Comparison of ENCODE assay signal across 8 mouse cellular contexts in genomic region chr2:27764256-27764936, GRCm38 (mm10).
DNase-seq lines count a peak whose midpoint lies in the region; ATAC-seq and TF ChIP-seq lines count a peak whose summit lies in the region.

No protein-coding gene starts in this region.

- TF ChIP-seq POLR2A in kidney, adult 2 months (IDR thresholded peaks at IDR 0.05; ENCODE audit: low read depth, low read length) = no peak

- H3K36me3 ChIP-seq in embryonic facial prominence, embryonic 13.5 days = peaks cover 28% of the 10 kb centered on the region
- no peaks in the 10 kb centered on the region; the same call in 1 of the 2 replicates for H3K36me3 ChIP-seq in kidney, adult 2 months (ENCODE audit: control insufficient read depth, insufficient read depth, low read length)
- peaks cover 13% of the 10 kb centered on the region; the same call in 1 of the 2 replicates for H3K36me3 ChIP-seq in midbrain, embryonic 13.5 days

- no peaks in the 10 kb centered on the region for H3K9me3 ChIP-seq in embryonic facial prominence, embryonic 13.5 days
- H3K9me3 ChIP-seq in midbrain, embryonic 13.5 days = no peaks in the 10 kb centered on the region

- H3K4me1 ChIP-seq in embryonic facial prominence, embryonic 13.5 days = peaks cover 54% of the 10 kb centered on the region
- H3K4me1 ChIP-seq in kidney, adult 2 months (ENCODE audit: control insufficient read depth, insufficient read depth, low read length) = peaks cover 4% of the 10 kb centered on the region
- peaks cover 24% of the 10 kb centered on the region for H3K4me1 ChIP-seq in midbrain, embryonic 13.5 days (replicated peaks)

- peak overlapping the region; percentile 11 for H3K4me2 ChIP-seq in embryonic facial prominence, embryonic 13.5 days
- no peak overlapping the region for H3K4me2 ChIP-seq in midbrain, embryonic 13.5 days (replicated peaks)

- DNase-seq in heart, adult 11 months = peak; percentile 92
- DNase-seq in heart, adult 8-10 months (ENCODE audit: low spot score) = no peak
- DNase-seq in kidney, adult 2 months = peak; percentile 62
- DNase-seq in right cerebral cortex, adult 2 months (ENCODE audit: low spot score in 2 of 2) = no peak
- no peak for DNase-seq in layer of hippocampus, adult 18-20 months (ENCODE audit: low spot score in 2 of 2)
- DNase-seq in frontal cortex, adult 2 months (ENCODE audit: extremely low spot score in 1 of 2, low spot score in 1 of 2) = no peak

- H3K27me3 ChIP-seq in embryonic facial prominence, embryonic 13.5 days = no peaks in the 10 kb centered on the region
- H3K27me3 ChIP-seq in kidney, adult 2 months (replicated peaks; ENCODE audit: control insufficient read depth, insufficient read depth, low read length) = no peaks in the 10 kb centered on the region
- H3K27me3 ChIP-seq in midbrain, embryonic 13.5 days = 0 out of 2 replicates have a peak, but pooled peaks cover 5% of the 10 kb centered on the region

- 11% methylated on average over 6 of the region's 6 CpGs for WGBS in embryonic facial prominence, embryonic 13.5 days
- WGBS in kidney, adult 2 months = 34% methylated on average over 6 of the region's 6 CpGs
- WGBS in midbrain, embryonic 13.5 days = 11% methylated on average over 6 of the region's 6 CpGs

- peak overlapping the region; percentile 80 for H3K27ac ChIP-seq in embryonic facial prominence, embryonic 13.5 days
- no peak overlapping the region for H3K27ac ChIP-seq in kidney, adult 2 months (ENCODE audit: insufficient read depth, low read depth, low read length)
- peak overlapping the region; percentile 75 for H3K27ac ChIP-seq in midbrain, embryonic 13.5 days

- no peak for TF ChIP-seq CTCF in kidney, adult 2 months (conservative IDR thresholded peaks at IDR 0.05; ENCODE audit: insufficient read depth, insufficient read length, low read depth, low read length)

- no peak overlapping the region for H3K4me3 ChIP-seq in embryonic facial prominence, embryonic 13.5 days
- no peak overlapping the region for H3K4me3 ChIP-seq in kidney, adult 2 months (ENCODE audit: insufficient read depth, low read depth, low read length)
- no peak overlapping the region for H3K4me3 ChIP-seq in midbrain, embryonic 13.5 days (replicated peaks)

- H3K9ac ChIP-seq in embryonic facial prominence, embryonic 13.5 days = peak overlapping the region; percentile 41; the same call in 1 of the 2 replicates
- peak overlapping the region; percentile 37; the same call in 1 of the 2 replicates for H3K9ac ChIP-seq in midbrain, embryonic 13.5 days (replicated peaks)

- ATAC-seq in embryonic facial prominence, embryonic 13.5 days (ENCODE audit: insufficient number of reproducible peaks, insufficient read depth, low FRiP score, low TSS enrichment, low read depth) = peak; percentile 33; the same call in 1 of the 2 replicates
- ATAC-seq in midbrain, embryonic 13.5 days = peak; percentile 79

Comparison
In these comparisons a context has a peak if more than half of its experiments do, and no peak if none do; other contexts are left out.
1. DNase-seq: peak in heart, adult 11 months (single experiment) and kidney, adult 2 months (single experiment); none in heart, adult 8-10 months (single experiment), right cerebral cortex, adult 2 months (0 of 2), layer of hippocampus, adult 18-20 months (0 of 2) and frontal cortex, adult 2 months (0 of 2).